Mouse (Mus musculus): ENCODE data around the gene Stfa2l1. TPM values are rescaled to one million over a fixed set of nuclear protein-coding genes. Genes with fewer than 3 reads are reported as not detected.
"Not testable (repeated sequence)": the region's sequence is repeated elsewhere in the genome, so short reads cannot be mapped to it uniquely, and the experiment has no call there.

Stfa2l1 gene
- polyA plus RNA-seq (2016; fragmentation: Nextera tagmentation; extraction: Ambion mirVana): not detected in 2 replicates

DNA sequence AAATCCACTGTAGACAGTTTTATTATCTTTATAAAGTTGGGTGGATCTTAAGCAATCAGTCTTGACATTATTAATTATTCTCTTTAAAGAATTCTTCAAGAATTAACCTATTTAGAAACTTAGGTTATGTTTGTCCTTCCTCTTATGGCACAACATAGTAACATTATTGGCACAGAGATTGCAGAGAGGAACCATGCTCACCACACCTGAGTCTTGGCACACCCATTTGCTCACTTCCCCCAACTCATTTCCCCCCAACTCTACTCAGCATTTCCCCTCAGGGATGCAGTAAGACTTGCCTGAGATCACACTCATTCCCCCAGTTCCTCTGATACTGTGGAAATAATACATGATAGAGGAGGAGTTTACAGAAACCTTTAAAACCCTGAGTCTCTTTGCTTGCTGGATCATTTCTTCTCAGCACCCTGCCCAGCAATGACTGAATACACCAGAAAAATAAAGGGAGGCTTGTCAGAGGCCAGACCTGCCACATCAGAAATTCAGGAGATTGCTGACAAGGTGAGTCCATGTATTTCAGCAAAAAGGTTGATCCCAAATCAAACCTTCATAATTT, at the start of gene Stfa2l1:
TSS of gene Stfa2l1 (plus strand) at position 410 of the 574 bp plus-strand sequence.
- Histone ChIP-seq H3K9me3 (no peaks in the 10 kb centered on the region), H3K4me1 (no peaks in the 10 kb centered on the region), H3K27me3 (ENCODE audit: poor library complexity, severe bottlenecking) (no peaks in the 10 kb centered on the region), H3K27ac (no peak within 1 kb of the TSS), H3K4me3 (no peak within 1 kb of the TSS), H3K36me3 (replicated peaks) (no peaks in the 10 kb centered on the region)
- DNase-seq (ENCODE audit: extremely low spot score, low spot score): no peak

DNA sequence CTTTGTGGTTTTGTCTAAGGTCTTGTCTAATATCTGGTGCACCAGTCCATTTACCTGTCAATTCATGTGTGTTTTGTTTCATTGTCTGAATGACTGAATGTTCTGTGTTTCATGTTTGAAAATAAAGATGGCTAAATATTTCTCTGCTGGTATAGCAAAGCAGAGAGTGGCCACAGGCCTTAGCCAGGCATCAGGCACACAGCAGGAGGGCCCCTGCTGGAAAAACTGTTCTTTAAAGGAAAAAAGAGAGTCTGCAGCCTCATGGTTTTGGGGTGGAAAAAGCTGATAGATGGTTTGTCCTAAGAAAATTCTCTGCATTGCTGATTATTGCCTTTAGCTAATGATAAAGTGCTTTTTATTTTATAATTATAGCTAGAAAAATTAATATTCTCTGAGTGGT, 45.1 kb upstream of the Stfa2l1 start:
- H3K27ac ChIP-seq; H3K4me3 ChIP-seq; H3K4me1 ChIP-seq; H3K36me3 ChIP-seq (replicated peaks); H3K27me3 ChIP-seq (ENCODE audit: poor library complexity, severe bottlenecking); H3K9me3 ChIP-seq; DNase-seq (ENCODE audit: extremely low spot score, low spot score): not testable (repeated sequence)

DNA sequence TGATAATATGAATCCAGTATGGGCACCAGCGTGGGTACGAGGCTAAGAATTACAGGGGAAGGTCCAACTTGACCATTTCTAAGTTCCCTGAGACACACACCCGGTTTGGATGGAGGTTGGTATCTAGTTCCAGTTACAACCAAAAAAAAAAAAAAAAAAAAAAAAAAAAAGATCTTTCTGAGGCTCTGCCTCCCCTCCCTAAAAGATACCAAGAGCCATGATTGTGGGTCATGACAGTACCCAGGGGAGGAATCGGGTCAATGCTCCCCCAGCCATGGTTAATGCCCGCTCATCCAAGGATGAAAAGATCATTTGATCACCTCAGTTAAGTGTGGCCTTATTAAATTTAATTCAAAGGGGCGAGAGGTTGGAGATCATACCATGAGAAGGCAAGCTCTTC, 40.9 kb upstream of the Stfa2l1 start:
- WGBS: 97% methylated on average over 6 of the region's 6 CpGs

DNA sequence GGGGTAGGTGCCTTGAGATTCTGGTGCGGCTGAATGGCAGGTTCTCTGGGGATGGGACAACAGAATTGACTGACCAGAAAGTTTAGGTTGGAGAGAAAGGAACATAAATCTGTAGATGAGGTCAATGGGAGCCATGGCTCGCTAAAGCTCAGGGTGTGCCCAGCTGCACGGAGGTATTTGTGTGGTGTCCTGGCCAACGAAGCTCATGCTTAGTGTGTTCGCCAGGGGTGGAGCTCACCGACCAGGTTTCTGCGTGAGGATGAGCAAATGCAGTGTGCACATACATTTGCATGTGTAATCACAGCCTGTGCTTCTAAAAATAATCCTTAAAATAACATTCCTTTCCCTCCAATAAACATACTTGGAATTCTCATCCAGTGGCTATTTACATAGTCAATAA, 28.5 kb upstream of the Stfa2l1 start:
- Histone ChIP-seq H3K9me3 (no peaks in the 10 kb centered on the region), H3K4me1 (no peaks in the 10 kb centered on the region), H3K36me3 (replicated peaks) (no peaks in the 10 kb centered on the region), H3K27ac (no peak overlapping the region), H3K4me3 (no peak overlapping the region), H3K27me3 (ENCODE audit: poor library complexity, severe bottlenecking) (no peaks in the 10 kb centered on the region)
- DNase-seq (ENCODE audit: extremely low spot score, low spot score): no peak
- 94% methylated on average over 7 of the region's 7 CpGs for WGBS

More for the DNA sequence above, 40.9 kb upstream of the Stfa2l1 start:
- not testable (repeated sequence) for H3K4me1 ChIP-seq; H3K9me3 ChIP-seq; H3K27ac ChIP-seq; H3K27me3 ChIP-seq (ENCODE audit: poor library complexity, severe bottlenecking); H3K4me3 ChIP-seq; H3K36me3 ChIP-seq (replicated peaks); DNase-seq (ENCODE audit: extremely low spot score, low spot score)

DNA sequence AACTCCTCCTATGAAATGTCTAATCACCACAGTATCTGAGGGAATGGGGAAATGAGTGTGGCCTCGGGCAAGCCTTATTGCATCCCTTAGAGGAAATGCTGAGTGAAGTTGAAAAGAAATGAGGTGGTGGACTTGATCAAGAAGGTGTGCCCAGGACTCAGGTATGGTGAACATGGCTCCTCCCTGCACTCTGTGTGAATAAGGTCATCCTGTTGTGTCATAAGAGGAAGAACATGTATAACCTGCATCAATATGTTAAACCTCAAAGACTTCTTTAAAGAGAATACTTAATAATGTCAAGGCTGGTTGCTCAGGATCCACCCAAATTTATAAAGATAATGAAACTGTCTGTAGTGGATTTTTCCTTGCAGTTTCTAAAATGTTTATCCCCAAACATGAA, 25.5 kb upstream of the Stfa2l1 start, which contains the start of gene Csta1:
TSS of gene Csta1 (minus strand) at position 101 of the 400 bp plus-strand sequence.
- Histone ChIP-seq H3K4me1 (no peaks in the 10 kb centered on the region), H3K27ac (no peak within 1 kb of the TSS), H3K36me3 (replicated peaks) (no peaks in the 10 kb centered on the region), H3K27me3 (ENCODE audit: poor library complexity, severe bottlenecking) (no peaks in the 10 kb centered on the region), H3K9me3 (no peaks in the 10 kb centered on the region), H3K4me3 (no peak within 1 kb of the TSS)
- no peak for DNase-seq (ENCODE audit: extremely low spot score, low spot score)
- WGBS: 88% methylated on average over 1 of the region's 1 CpGs

DNA sequence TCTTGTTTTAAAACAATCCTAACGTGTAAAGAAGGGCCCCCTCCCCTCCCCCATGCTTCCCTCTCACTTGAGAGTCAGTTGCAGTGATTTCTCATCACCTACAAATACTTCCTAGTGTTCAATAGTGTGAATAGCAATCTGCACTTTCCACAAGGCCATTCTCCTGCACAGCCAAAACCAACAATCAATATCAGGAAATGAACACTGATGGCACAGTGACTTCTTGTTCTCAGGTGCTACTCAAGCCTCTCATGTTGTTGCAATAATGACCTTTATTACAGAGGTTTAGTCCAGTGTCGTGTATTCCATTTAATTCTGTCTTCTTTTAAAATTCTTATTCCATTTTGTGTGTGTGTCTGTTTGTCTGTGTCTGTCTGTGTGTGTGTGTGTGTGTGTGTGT, 18.4 kb upstream of the Stfa2l1 start:
- no peaks in the 10 kb centered on the region for H3K9me3 ChIP-seq
- no peak for DNase-seq (ENCODE audit: extremely low spot score, low spot score)
- 81% methylated on average over 2 of the region's 2 CpGs for WGBS
- no peaks in the 10 kb centered on the region for H3K36me3 ChIP-seq (replicated peaks)
- H3K27me3 ChIP-seq (ENCODE audit: poor library complexity, severe bottlenecking): no peaks in the 10 kb centered on the region
- H3K4me1 ChIP-seq: no peaks in the 10 kb centered on the region
- no peak overlapping the region for H3K27ac ChIP-seq
- no peak overlapping the region for H3K4me3 ChIP-seq

DNA sequence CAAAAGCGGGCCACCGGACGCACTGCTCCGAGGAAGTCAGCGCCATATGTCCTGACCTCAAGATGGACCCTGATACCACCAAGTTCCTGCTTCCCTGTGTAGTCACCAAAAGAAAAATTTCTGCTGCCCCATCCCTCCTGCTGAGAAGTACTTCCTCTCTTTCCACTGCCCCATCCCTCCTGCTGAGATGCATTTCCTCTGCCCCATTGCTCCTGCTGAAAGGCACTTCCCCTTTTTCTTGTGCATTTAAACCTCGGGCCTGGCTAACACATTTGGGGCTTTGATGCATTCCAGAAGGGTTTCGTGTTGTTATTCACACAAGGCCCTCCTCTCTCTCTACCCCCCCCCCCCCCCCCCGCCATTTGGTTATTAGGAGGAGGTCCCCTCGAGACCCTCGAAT, 11.2 kb downstream of the Stfa2l1 start:
- DNase-seq (ENCODE audit: extremely low spot score, low spot score); H3K27me3 ChIP-seq (ENCODE audit: poor library complexity, severe bottlenecking); H3K4me3 ChIP-seq; H3K9me3 ChIP-seq; H3K4me1 ChIP-seq; H3K27ac ChIP-seq; H3K36me3 ChIP-seq (replicated peaks): not testable (repeated sequence)
- WGBS: 93% methylated on average over 9 of the region's 10 CpGs

DNA sequence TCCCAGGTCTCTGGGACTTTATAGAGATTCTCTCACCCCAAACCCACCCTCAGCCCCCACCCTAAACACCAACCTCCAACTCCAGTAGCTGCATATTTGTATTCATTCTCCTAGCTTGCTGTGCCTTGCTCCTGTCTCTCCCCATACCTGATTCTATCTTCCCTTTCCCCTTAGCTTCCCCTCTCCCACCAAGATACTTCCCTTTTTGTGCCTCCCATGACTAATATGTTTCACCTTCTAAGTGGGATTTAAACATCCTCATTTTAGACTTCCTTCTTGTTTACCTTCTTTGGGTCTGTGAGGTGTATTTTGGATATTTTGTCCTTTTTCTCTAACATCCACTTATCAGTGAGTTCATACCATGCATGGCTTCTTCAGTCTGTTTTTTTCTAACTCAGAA, 19.5 kb downstream of the Stfa2l1 start:
- no peaks in the 10 kb centered on the region for H3K9me3 ChIP-seq
- no peaks in the 10 kb centered on the region for H3K27me3 ChIP-seq (ENCODE audit: poor library complexity, severe bottlenecking)
- H3K27ac ChIP-seq: no peak overlapping the region
- no peaks in the 10 kb centered on the region for H3K4me1 ChIP-seq
- H3K4me3 ChIP-seq: no peak overlapping the region
- DNase-seq (ENCODE audit: extremely low spot score, low spot score): no peak
- H3K36me3 ChIP-seq (replicated peaks): no peaks in the 10 kb centered on the region

DNA sequence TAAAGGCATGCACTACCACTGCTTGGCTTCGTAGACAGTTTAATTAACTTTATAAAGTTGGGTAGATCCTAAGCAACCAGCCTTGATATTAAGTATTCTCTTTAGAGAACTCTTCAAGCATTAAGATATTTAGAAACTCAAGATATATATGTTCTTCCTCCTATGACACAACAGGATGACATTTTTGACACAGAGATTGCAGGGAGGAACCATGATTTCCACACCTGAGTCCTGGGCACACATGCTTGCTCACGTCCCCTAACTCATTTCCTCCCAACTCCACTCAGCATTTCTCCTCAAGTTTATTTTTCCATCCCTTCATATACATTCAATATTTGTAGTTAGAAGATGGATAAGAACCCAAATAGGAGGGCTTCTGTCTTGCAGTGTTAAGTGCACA, 23.3 kb downstream of the Stfa2l1 start:
- H3K27ac ChIP-seq: no peak overlapping the region
- 90% methylated on average over 2 of the region's 2 CpGs for WGBS
- no peaks in the 10 kb centered on the region for H3K27me3 ChIP-seq (ENCODE audit: poor library complexity, severe bottlenecking)
- no peak for DNase-seq (ENCODE audit: extremely low spot score, low spot score)
- no peaks in the 10 kb centered on the region for H3K36me3 ChIP-seq (replicated peaks)
- no peaks in the 10 kb centered on the region for H3K4me1 ChIP-seq
- no peaks in the 10 kb centered on the region for H3K9me3 ChIP-seq
- H3K4me3 ChIP-seq: no peak overlapping the region

DNA sequence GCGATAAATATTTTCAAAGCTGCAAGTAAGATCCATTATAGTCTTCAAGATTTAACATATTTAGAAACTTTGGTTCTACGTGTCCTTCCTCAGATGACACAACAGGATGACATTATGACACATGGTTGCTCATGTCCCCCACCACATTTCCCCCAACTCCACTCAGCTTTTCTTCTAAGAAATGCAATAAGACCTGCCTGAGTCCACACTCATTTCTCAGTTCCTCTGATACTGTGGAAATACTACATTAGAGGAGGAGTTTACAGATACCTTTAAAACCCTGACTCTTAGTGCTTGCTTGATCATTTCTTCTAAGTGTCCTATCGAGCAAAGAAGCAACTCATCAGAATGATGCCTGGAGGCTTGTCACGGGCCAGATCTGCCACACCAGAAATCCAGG, 27.3 kb downstream of the Stfa2l1 start, which contains the start of gene Gm5483:
TSS of gene Gm5483 (plus strand) at position 301 of the 400 bp plus-strand sequence.
- not testable (repeated sequence) for DNase-seq (ENCODE audit: extremely low spot score, low spot score); H3K4me1 ChIP-seq; H3K36me3 ChIP-seq (replicated peaks); H3K9me3 ChIP-seq; H3K27me3 ChIP-seq (ENCODE audit: poor library complexity, severe bottlenecking); H3K4me3 ChIP-seq; H3K27ac ChIP-seq
- WGBS: 83% methylated on average over 4 of the region's 4 CpGs

DNA sequence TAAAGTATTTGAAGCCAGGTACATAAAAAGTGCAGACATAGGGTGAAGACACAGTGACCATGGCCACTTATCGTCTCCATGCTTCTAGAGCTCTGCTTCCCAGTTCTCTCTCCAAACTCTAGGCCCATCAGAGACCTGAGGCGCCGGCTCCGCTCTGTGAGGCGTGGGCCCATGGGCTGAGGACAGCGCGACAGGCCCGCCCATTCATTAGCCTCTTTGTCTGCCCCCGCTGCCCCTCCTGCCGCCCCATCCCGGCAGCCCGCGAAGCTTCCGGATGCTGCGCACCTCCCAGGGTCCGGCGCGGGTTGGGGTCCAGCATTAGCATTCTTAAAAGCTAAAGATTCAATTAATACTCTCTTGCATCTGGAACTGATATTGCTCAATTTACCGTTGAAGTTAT, 42.6 kb downstream of the Stfa2l1 start:
- peak; percentile 15 for DNase-seq (ENCODE audit: extremely low spot score, low spot score)
- 43% methylated on average over 19 of the region's 19 CpGs for WGBS
- H3K27me3 ChIP-seq (ENCODE audit: poor library complexity, severe bottlenecking): no peaks in the 10 kb centered on the region

DNA sequence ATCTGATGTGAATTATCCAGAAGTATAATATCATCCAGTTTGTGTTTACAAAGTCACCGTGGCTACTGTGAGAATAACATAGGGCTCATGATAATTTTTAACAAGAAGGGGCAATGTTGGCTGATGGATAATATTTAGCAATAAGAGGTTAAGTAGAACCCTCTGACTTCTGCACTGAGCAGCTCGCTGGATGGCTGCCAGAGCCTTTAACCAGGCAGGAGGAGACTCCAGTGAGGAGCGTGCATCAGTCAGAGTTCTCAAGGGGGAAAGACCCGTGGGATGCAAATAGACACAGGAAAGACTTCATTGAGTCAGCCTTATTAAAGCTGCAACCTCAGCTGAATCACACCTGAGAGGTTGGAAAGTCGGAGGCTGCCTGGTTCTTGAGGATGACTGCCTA, 47.2 kb downstream of the Stfa2l1 start:
- H3K4me3 ChIP-seq: no peak overlapping the region
- no peaks in the 10 kb centered on the region for H3K9me3 ChIP-seq
- H3K36me3 ChIP-seq (replicated peaks): no peaks in the 10 kb centered on the region
- no peak overlapping the region for H3K27ac ChIP-seq
- WGBS: 85% methylated on average over 5 of the region's 5 CpGs
- peaks cover 4% of the 10 kb centered on the region for H3K4me1 ChIP-seq
- DNase-seq (ENCODE audit: extremely low spot score, low spot score): no peak
- H3K27me3 ChIP-seq (ENCODE audit: poor library complexity, severe bottlenecking): no peaks in the 10 kb centered on the region

More for the DNA sequence above, 42.6 kb downstream of the Stfa2l1 start:
- Histone ChIP-seq H3K4me3 (peak overlapping the region; percentile 25), H3K36me3 (replicated peaks) (no peaks in the 10 kb centered on the region), H3K4me1 (peaks cover 4% of the 10 kb centered on the region), H3K9me3 (no peaks in the 10 kb centered on the region), H3K27ac (no peak overlapping the region)

DNA sequence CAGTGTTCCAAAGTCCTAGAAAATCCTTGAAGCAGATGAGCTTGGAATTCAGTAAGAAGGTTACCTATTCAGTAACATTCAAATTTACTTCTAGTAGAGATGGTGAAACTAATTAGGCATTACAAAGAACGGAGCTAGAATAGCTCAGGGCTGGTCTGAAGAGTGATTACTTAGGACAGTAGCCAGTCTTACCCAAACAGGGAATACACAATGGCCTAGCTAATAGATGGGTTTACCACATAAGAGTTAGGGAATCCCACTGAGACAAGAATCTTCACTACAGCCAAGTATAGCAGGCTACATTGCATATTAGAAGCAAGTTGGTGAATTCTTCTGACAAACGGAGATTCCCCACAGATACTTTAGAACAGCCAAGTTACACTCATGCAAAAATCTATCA, 49.1 kb downstream of the Stfa2l1 start:
- H3K4me1 ChIP-seq; H3K4me3 ChIP-seq; DNase-seq (ENCODE audit: extremely low spot score, low spot score); H3K9me3 ChIP-seq; H3K27me3 ChIP-seq (ENCODE audit: poor library complexity, severe bottlenecking); H3K36me3 ChIP-seq (replicated peaks); H3K27ac ChIP-seq: not testable (repeated sequence)
- WGBS: 44% methylated on average over 2 of the region's 2 CpGs

DNA sequence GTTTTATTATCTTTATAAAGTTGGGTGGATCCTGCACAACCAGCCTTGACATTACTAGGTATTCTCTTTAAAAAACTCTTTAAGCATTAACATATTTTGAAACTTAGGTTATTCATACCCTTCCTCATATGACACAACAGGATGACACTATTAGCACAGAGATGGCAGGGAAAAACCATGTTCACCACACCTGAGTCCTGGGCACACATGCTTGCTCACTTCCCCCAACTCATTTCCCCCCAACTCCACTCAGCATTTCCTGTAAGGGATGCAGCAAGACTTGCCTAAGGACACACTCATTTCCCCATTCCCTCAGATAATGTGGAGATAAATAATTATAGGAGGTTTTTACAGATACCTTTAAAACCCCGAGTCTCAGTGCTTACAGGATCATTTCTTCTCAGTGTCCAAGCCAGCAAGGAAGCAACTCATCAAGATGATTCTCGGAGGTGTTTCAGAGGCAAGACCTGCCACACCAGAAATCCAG, 53.4 kb downstream of the Stfa2l1 start, which contains the start of gene Gm5416:
TSS of gene Gm5416 (plus strand) at position 437 of the 487 bp plus-strand sequence.
- H3K4me3 ChIP-seq: no peak within 1 kb of the TSS
- no peak within 1 kb of the TSS for H3K27ac ChIP-seq
- no peaks in the 10 kb centered on the region for H3K9me3 ChIP-seq
- 87% methylated on average over 2 of the region's 2 CpGs for WGBS
- no peaks in the 10 kb centered on the region for H3K27me3 ChIP-seq (ENCODE audit: poor library complexity, severe bottlenecking)
- H3K36me3 ChIP-seq (replicated peaks): no peaks in the 10 kb centered on the region
- no peaks in the 10 kb centered on the region for H3K4me1 ChIP-seq
- DNase-seq (ENCODE audit: extremely low spot score, low spot score): no peak
